Mouse (Mus musculus): ENCODE measurements at regions not wholly inside any gene's neighbourhood (a gene's known extent, or its start where the extent isn't known, plus 50 kb on each side); places are given as distances from the start of the nearest gene placed in this dataset.

- H3K27me3 ChIP-seq (ENCODE audit: control insufficient read depth, insufficient read depth, low read length): no peaks in the 10 kb centered on the region
- WGBS: 92% methylated on average over 9 of the region's 9 CpGs
- no peak for DNase-seq
- H3K27ac ChIP-seq (ENCODE audit: control insufficient read depth, insufficient read depth, low read length): no peak overlapping the region
- H3K4me3 ChIP-seq (ENCODE audit: control insufficient read depth, insufficient read depth, low read length): no peak overlapping the region
- H3K36me3 ChIP-seq (ENCODE audit: control insufficient read depth, insufficient read depth, low read length): no peaks in the 10 kb centered on the region
- H3K4me1 ChIP-seq (replicated peaks; ENCODE audit: control insufficient read depth, insufficient read depth, low read length): 0 out of 2 replicates have a peak, but pooled peaks cover 3% of the 10 kb centered on the region
- no peak for TF ChIP-seq POLR2A (IDR thresholded peaks at IDR 0.05; ENCODE audit: control insufficient read depth, extremely low read depth, insufficient read depth, low read length, poor library complexity)
These were observed 98.4 kb upstream of the Smad3 start for GRCm38 (mm10) chr9:63856065-63856736.

GRCm38 (mm10) chr9:63851809-63852208 lies 94.0 kb upstream of the Smad3 start:
- TF ChIP-seq CTCF (IDR thresholded peaks at IDR 0.05; ENCODE audit: borderline replicate concordance, control insufficient read depth, extremely low read depth, insufficient read depth, low read length, poor library complexity): no peak
- TF ChIP-seq POLR2A (IDR thresholded peaks at IDR 0.05; ENCODE audit: control insufficient read depth, extremely low read depth, insufficient read depth, low read length, poor library complexity): no peak
- H3K4me3 ChIP-seq (ENCODE audit: control insufficient read depth, insufficient read depth, low read length): no peak overlapping the region
- H3K36me3 ChIP-seq (ENCODE audit: control insufficient read depth, insufficient read depth, low read length): no peaks in the 10 kb centered on the region
- WGBS: 85% methylated on average over 12 of the region's 12 CpGs
- DNase-seq: no peak
- H3K27ac ChIP-seq (ENCODE audit: control insufficient read depth, insufficient read depth, low read length): no peak overlapping the region
- 0 out of 2 replicates have a peak, but pooled peaks cover 3% of the 10 kb centered on the region for H3K4me1 ChIP-seq (replicated peaks; ENCODE audit: control insufficient read depth, insufficient read depth, low read length)
- no peaks in the 10 kb centered on the region for H3K27me3 ChIP-seq (ENCODE audit: control insufficient read depth, insufficient read depth, low read length)

GRCm38 (mm10) chr9:63850316-63850693 lies 92.5 kb upstream of the Smad3 start:
- Histone ChIP-seq H3K27ac (ENCODE audit: control insufficient read depth, insufficient read depth, low read length) (no peak overlapping the region), H3K4me3 (ENCODE audit: control insufficient read depth, insufficient read depth, low read length) (no peak overlapping the region), H3K4me1 (replicated peaks; ENCODE audit: control insufficient read depth, insufficient read depth, low read length) (0 out of 2 replicates have a peak, but pooled peaks cover 3% of the 10 kb centered on the region), H3K27me3 (ENCODE audit: control insufficient read depth, insufficient read depth, low read length) (no peaks in the 10 kb centered on the region), H3K36me3 (ENCODE audit: control insufficient read depth, insufficient read depth, low read length) (no peaks in the 10 kb centered on the region)
- DNase-seq: no peak
- 75% methylated on average over 2 of the region's 2 CpGs for WGBS
- TF ChIP-seq CTCF (IDR thresholded peaks at IDR 0.05; ENCODE audit: borderline replicate concordance, control insufficient read depth, extremely low read depth, insufficient read depth, low read length, poor library complexity) (no peak), POLR2A (IDR thresholded peaks at IDR 0.05; ENCODE audit: control insufficient read depth, extremely low read depth, insufficient read depth, low read length, poor library complexity) (no peak)

GRCm38 (mm10) chr9:63849564-63850315 lies 91.9 kb upstream of the Smad3 start:
- no peak overlapping the region for H3K27ac ChIP-seq (ENCODE audit: control insufficient read depth, insufficient read depth, low read length)
- no peaks in the 10 kb centered on the region for H3K36me3 ChIP-seq (ENCODE audit: control insufficient read depth, insufficient read depth, low read length)
- TF ChIP-seq POLR2A (IDR thresholded peaks at IDR 0.05; ENCODE audit: control insufficient read depth, extremely low read depth, insufficient read depth, low read length, poor library complexity) (no peak), CTCF (IDR thresholded peaks at IDR 0.05; ENCODE audit: borderline replicate concordance, control insufficient read depth, extremely low read depth, insufficient read depth, low read length, poor library complexity) (peak; percentile 26; the same call in 1 of the 2 replicates)
- H3K27me3 ChIP-seq (ENCODE audit: control insufficient read depth, insufficient read depth, low read length): no peaks in the 10 kb centered on the region
- 0 out of 2 replicates have a peak, but pooled peaks cover 3% of the 10 kb centered on the region for H3K4me1 ChIP-seq (replicated peaks; ENCODE audit: control insufficient read depth, insufficient read depth, low read length)
- 91% methylated on average over 12 of the region's 12 CpGs for WGBS
- no peak for DNase-seq
- H3K4me3 ChIP-seq (ENCODE audit: control insufficient read depth, insufficient read depth, low read length): no peak overlapping the region

- Histone ChIP-seq H3K4me1 (replicated peaks; ENCODE audit: control insufficient read depth, insufficient read depth, low read length) (no peaks in the 10 kb centered on the region), H3K4me3 (ENCODE audit: control insufficient read depth, insufficient read depth, low read length) (no peak overlapping the region), H3K27me3 (ENCODE audit: control insufficient read depth, insufficient read depth, low read length) (no peaks in the 10 kb centered on the region), H3K27ac (ENCODE audit: control insufficient read depth, insufficient read depth, low read length) (no peak overlapping the region), H3K36me3 (ENCODE audit: control insufficient read depth, insufficient read depth, low read length) (no peaks in the 10 kb centered on the region)
- TF ChIP-seq POLR2A (IDR thresholded peaks at IDR 0.05; ENCODE audit: control insufficient read depth, extremely low read depth, insufficient read depth, low read length, poor library complexity) (no peak), CTCF (IDR thresholded peaks at IDR 0.05; ENCODE audit: borderline replicate concordance, control insufficient read depth, extremely low read depth, insufficient read depth, low read length, poor library complexity) (no peak)
- 35% methylated on average over 10 of the region's 10 CpGs for WGBS
- DNase-seq: peak; percentile 69
These were observed 86.2 kb upstream of the Smad3 start for GRCm38 (mm10) chr9:63843883-63844485.

- Histone ChIP-seq H3K27ac (ENCODE audit: control insufficient read depth, insufficient read depth, low read length) (no peak overlapping the region), H3K4me1 (replicated peaks; ENCODE audit: control insufficient read depth, insufficient read depth, low read length) (no peaks in the 10 kb centered on the region), H3K36me3 (ENCODE audit: control insufficient read depth, insufficient read depth, low read length) (no peaks in the 10 kb centered on the region), H3K4me3 (ENCODE audit: control insufficient read depth, insufficient read depth, low read length) (no peak overlapping the region), H3K27me3 (ENCODE audit: control insufficient read depth, insufficient read depth, low read length) (no peaks in the 10 kb centered on the region)
- no peak for DNase-seq
- WGBS: 67% methylated on average over 2 of the region's 2 CpGs
- TF ChIP-seq POLR2A (IDR thresholded peaks at IDR 0.05; ENCODE audit: control insufficient read depth, extremely low read depth, insufficient read depth, low read length, poor library complexity) (no peak), CTCF (IDR thresholded peaks at IDR 0.05; ENCODE audit: borderline replicate concordance, control insufficient read depth, extremely low read depth, insufficient read depth, low read length, poor library complexity) (no peak)
These were observed 85.6 kb upstream of the Smad3 start for GRCm38 (mm10) chr9:63843431-63843830.

All from thymus, adult 2 months (tissue).